Mouse (Mus musculus) liver, embryonic 14.5 days (tissue): ENCODE measurements around the gene Diaph3. TPM values are rescaled to one million over a fixed set of nuclear protein-coding genes. Genes with fewer than 3 reads are reported as not detected.
A peak's percentile ranks its signal among the peaks of the same experiment; 100 is the strongest.
"Not testable (repeated sequence)": the region's sequence is repeated elsewhere in the genome, so short reads cannot be mapped to it uniquely, and the experiment has no call there.

ENCODE experiments used
- ATAC-seq: fragments of 200-750 bp; cut with Nextera tagmentation; 2 replicates; pipeline ENCODE4 v1.8.0; 2017; ENCODE audit warnings: moderate number of reproducible peaks, mild to moderate bottlenecking, moderate library complexity; ENCODE audit not compliant: insufficient read depth
- DNase-seq, 3 experiments: peaks; one replicate each; pipeline ENCODE4 v3.0.0-alpha.2; 2012 to 2013; ENCODE audit warnings: low read depth in 3 of 3, low spot score in 3 of 3
- H3K27ac ChIP-seq: fragments of 300-500 bp; sonication (generic); 2 replicates; pipeline ENCODE4 v1.5.1; 2014; ENCODE audit warnings: moderate library complexity, mild to moderate bottlenecking, control low read depth, inconsistent platforms
- H3K27me3 ChIP-seq: fragments of 300-500 bp; sonication (generic); 2 replicates; pipeline ENCODE4 v1.6.1; 2014; ENCODE audit warnings: mild to moderate bottlenecking, low read length, moderate library complexity; ENCODE audit not compliant: control insufficient read depth, insufficient read depth
- H3K36me3 ChIP-seq: fragments of 300-500 bp; sonication (generic); replicated peaks from 2 replicates; pipeline ENCODE4 v1.6.1; 2014; ENCODE audit warnings: low read depth; ENCODE audit not compliant: control insufficient read depth, insufficient read depth
- H3K4me1 ChIP-seq, 2 experiments: fragments of 200-500 bp in 1 of 2; fragments of 300-500 bp in 1 of 2; sonication (generic) in 1 of 2; replicated peaks; 2 replicates each; pipeline ENCODE4 v1.6.1; 2012 to 2014; ENCODE audit warnings: antibody characterized with exemption in 1 of 2, inconsistent platforms in 1 of 2, low read length in 1 of 2; ENCODE audit not compliant: control insufficient read depth in 2 of 2, insufficient read depth in 2 of 2
- H3K4me2 ChIP-seq: fragments of 300-500 bp; sonication (generic); 2 replicates; pipeline ENCODE4 v1.6.1; 2014; ENCODE audit warnings: low read depth, mild to moderate bottlenecking, control low read depth, moderate library complexity
- H3K4me3 ChIP-seq, 2 experiments: fragments of 200-500 bp in 1 of 2; fragments of 300-500 bp in 1 of 2; sonication (generic) in 1 of 2; 2 replicates each; pipeline ENCODE4 v1.5.1; 2012 to 2014; ENCODE audit warnings: low read depth in 2 of 2, low read length in 2 of 2, mild to moderate bottlenecking in 2 of 2, control low read depth in 1 of 2, inconsistent platforms in 1 of 2, moderate library complexity in 1 of 2; ENCODE audit not compliant: insufficient read depth in 1 of 2
- H3K9ac ChIP-seq: fragments of 300-500 bp; sonication (generic); replicated peaks from 2 replicates; pipeline ENCODE4 v1.6.1; 2014; ENCODE audit warnings: mild to moderate bottlenecking, control low read depth, moderate library complexity
- H3K9me3 ChIP-seq: fragments of 300-500 bp; sonication (generic); 2 replicates; pipeline ENCODE4 v1.6.1; 2016; ENCODE audit warnings: low read length, mixed read lengths; ENCODE audit not compliant: control insufficient read depth
- CTCF ChIP-seq: IDR thresholded peaks from 2 replicates; pipeline ENCODE4 v1.5.1; 2016; ENCODE audit warnings: antibody characterized with exemption, low read depth, control low read depth
- EP300 ChIP-seq: IDR thresholded peaks from 2 replicates; pipeline ENCODE4 v1.6.1; 2016; ENCODE audit warnings: antibody characterized with exemption, low read depth
- WGBS: fragments of 180-500 bp; shearing (Covaris S2); extraction: QIAGEN DNeasy Blood & Tissue Kit; methylation state at CpG from one replicate; pipeline ENCODE4 v1.1.7; 2014; ENCODE audit not compliant: insufficient replicate concordance; 5-methylcytosine and 5-hydroxymethylcytosine counted together
- polyA plus RNA-seq, 2 experiments: library from polyadenylated mRNA; depleted of rRNA in 1 of 2; stranded (reverse) in 1 of 2; unstranded in 1 of 2; fragments of >200 nt; fragmentation: Nextera tagmentation in 1 of 2; extraction: Ambion mirVana in 1 of 2; gene quantifications; 2 replicates each; pipeline versions ENCODE4 v1.2.1 to v1.2.3; 2012 to 2014

The Diaph3 gene
- polyA plus RNA-seq, 2 experiments = 8.9 to 15.2 TPM

DNA sequence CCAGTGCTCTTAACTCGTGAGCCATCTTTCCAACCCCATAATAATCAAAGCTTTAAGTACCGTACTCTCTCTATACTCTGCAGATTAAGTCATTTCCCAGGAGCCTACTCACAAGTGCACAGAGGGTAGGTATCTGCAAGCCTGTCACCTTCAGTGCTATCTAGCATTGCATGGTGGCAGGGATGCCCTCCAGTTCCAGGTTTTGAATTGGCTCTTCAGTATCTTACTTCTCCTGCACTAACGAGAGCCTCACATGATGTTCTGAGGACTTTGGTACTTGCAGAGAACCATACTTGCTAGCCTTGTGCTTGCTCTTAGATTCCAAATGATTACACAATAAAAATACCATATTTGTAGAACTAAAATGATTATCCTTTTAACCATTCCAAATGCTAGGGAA lies 420.0 kb downstream of the Diaph3 start:
- DNase-seq (no peak), ATAC-seq (no peak)
- Histone ChIP-seq H3K4me1 (peaks cover 13% of the 10 kb centered on the region in 2 experiments), H3K36me3 (no peaks in the 10 kb centered on the region), H3K9ac (no peak overlapping the region), H3K27me3 (no peaks in the 10 kb centered on the region), H3K4me2 (no peak overlapping the region), H3K4me3 (no peak overlapping the region), H3K9me3 (no peaks in the 10 kb centered on the region), H3K27ac (no peak overlapping the region)
- 74% methylated on average over 3 of the region's 3 CpGs for WGBS
- TF ChIP-seq CTCF (no peak), EP300 (no peak)

DNA sequence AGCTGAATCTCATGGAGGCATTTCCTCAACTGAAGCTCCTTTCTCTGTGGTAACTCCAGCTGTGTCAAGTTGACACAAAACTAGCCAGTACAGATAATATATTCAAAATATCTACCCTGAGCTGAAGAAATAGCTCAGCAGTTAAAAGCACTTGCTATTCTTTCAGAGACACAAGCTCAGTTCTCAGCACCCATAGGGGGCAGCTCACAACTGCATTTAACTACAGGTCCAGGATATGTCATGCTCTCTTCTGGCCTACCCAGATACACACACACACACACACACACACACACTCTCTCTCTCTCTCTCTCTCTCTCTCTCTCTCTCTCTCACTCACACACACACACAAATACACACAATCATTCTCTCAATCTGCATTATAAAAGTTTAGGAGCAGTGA lies 420.6 kb downstream of the Diaph3 start:
- DNase-seq, H3K27ac ChIP-seq, H3K27me3 ChIP-seq, H3K4me2 ChIP-seq, H3K9ac ChIP-seq, ATAC-seq, H3K36me3 ChIP-seq, H3K4me3 ChIP-seq, H3K9me3 ChIP-seq: not testable (repeated sequence)
- peaks cover 13% of the 10 kb centered on the region in 2 experiments for H3K4me1 ChIP-seq
- 0 out of 2 replicates have a peak, but pooled peaks have one; percentile 15 for TF ChIP-seq CTCF

DNA sequence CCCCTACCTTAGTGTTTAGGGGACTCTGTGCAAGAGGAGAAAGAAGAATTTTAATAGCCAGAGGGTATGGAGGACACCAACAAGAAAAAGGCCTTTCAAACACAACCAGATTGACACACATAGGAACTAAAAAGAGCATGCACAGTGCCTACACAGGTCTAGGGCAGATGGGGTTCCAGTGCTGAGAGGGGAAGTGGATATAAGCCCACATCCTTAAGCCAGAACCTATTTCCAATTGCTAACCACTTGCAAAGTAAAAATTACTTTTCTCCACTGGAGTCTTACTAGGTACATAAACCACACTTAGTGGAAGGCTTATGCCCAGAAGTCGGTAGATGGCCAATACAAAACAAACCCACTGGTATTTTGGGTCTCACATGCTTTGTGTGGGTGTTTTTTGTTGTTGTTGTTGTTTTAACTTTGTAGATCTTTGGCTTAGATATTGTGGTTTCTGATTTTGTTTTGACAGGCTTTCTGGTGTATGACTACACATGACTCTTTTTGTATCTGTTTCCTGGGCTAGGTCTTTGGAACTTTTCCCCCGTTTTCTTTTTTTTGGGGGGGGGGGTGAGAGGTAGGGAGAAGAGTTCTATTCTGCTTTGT lies 426.8 kb downstream of the Diaph3 start:
- 47% methylated on average over 2 of the region's 2 CpGs for WGBS
- no peaks in the 10 kb centered on the region for H3K36me3 ChIP-seq
- H3K9ac ChIP-seq = no peak overlapping the region
- DNase-seq (no peak), ATAC-seq (no peak)
- H3K4me3 ChIP-seq = no peak overlapping the region
- no peak overlapping the region for H3K4me2 ChIP-seq
- H3K27me3 ChIP-seq = no peaks in the 10 kb centered on the region
- TF ChIP-seq EP300 = no peak
- TF ChIP-seq CTCF = no peak
- no peak overlapping the region for H3K27ac ChIP-seq
- H3K4me1 ChIP-seq = 0 out of 4 replicates have a peak, but pooled peaks cover 0 to 2% of the 10 kb centered on the region in 2 experiments
- H3K9me3 ChIP-seq = no peaks in the 10 kb centered on the region

DNA sequence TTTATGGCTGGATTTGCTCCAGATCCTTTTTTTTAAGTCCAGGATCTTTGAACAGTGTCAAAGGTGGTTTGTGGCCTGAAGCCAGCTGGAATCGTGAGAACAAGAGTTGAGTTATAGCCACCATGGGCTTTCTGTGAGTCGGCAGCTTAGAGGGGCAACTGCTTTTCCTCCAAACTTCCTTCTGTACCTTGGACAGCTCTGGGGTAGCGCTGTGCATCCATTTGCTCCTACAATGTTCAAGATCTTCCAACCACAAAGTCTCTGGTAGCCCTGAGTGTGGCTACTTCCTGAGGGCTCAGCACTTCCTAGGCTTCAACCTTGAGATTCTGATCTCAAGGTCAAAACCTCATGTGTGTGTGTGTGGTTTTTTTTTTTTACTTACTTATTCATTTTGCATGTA lies 437.0 kb downstream of the Diaph3 start:
- H3K36me3 ChIP-seq = no peaks in the 10 kb centered on the region
- H3K4me1 ChIP-seq = no peaks in the 10 kb centered on the region
- H3K9ac ChIP-seq = no peak overlapping the region
- no peaks in the 10 kb centered on the region for H3K9me3 ChIP-seq
- no peak overlapping the region for H3K27ac ChIP-seq
- H3K27me3 ChIP-seq = no peaks in the 10 kb centered on the region
- no peak overlapping the region for H3K4me3 ChIP-seq
- ATAC-seq (no peak), DNase-seq (no peak)
- no peak for TF ChIP-seq EP300
- no peak for TF ChIP-seq CTCF
- 66% methylated on average over 3 of the region's 3 CpGs for WGBS
- no peak overlapping the region for H3K4me2 ChIP-seq

DNA sequence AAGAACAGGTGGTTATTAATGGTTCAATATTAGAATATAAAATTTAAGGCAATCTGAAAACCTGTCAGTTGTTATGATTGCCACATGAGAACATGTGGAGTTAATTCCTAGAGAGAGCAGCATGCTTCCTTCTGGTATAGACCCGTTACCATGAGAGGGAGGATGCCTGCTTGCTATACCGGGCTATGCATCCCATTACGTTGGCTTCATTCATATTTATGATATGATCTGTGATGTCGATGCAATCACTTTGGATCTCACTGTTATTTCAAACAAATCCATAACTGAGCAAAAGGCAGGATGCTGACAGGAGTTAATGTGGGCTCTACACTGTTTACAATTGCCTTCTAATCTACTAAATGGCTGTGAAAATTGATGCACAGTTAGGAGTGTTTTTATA lies 439.9 kb downstream of the Diaph3 start:
- no peaks in the 10 kb centered on the region for H3K36me3 ChIP-seq
- DNase-seq (no peak), ATAC-seq (no peak)
- no peak overlapping the region for H3K27ac ChIP-seq
- H3K9me3 ChIP-seq = no peaks in the 10 kb centered on the region
- H3K4me2 ChIP-seq = no peak overlapping the region
- no peaks in the 10 kb centered on the region for H3K27me3 ChIP-seq
- no peak overlapping the region for H3K4me3 ChIP-seq
- no peak overlapping the region for H3K9ac ChIP-seq
- WGBS = 85% methylated on average over 4 of the region's 4 CpGs
- no peaks in the 10 kb centered on the region for H3K4me1 ChIP-seq
- TF ChIP-seq EP300 = no peak
- no peak for TF ChIP-seq CTCF
